Comparison of ENCODE assay signal across 8 mouse cellular contexts in the genomic region with DNA sequence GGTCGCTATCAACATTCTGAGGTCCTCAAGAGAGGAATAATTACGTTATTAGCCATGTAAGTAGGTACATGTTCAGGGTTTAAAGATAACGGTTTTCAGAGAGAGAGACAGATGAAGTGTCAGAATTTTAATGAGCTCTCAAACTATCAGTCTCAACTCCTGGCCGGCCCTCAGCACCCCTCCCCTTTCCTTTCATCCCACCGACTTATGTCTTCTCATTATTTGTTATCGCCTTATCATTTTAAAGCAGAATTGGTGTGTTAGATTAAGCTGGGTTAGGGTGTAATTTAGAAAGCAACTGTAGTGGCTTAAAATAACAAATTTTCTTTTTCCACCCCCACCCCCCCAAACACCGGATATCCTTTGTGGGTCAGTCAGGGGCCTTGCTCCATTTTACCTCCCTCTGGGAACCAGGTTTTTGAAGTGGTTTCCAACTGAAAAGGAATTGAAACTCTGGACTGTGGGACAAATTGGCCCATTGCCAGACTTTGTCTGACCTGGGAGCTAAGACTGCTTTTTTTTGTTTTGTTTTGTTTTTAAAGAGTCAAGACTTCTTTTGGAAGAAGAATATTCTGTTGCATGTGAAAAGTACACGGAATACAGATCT.
A peak's percentile ranks its signal among the peaks of the same experiment; 100 is the strongest.
DNase-seq lines count a peak whose midpoint lies in the region; ATAC-seq and TF ChIP-seq lines count a peak whose summit lies in the region.

No protein-coding gene starts in this region.

- H3K36me3 ChIP-seq in heart, embryonic 12.5 days: no peaks in the 10 kb centered on the region
- no peaks in the 10 kb centered on the region for H3K36me3 ChIP-seq in liver, embryonic 11.5 days (ENCODE audit: control insufficient read depth, insufficient read depth, low read length)
- H3K36me3 ChIP-seq in hindbrain, embryonic 10.5 days: no peaks in the 10 kb centered on the region
- no peaks in the 10 kb centered on the region for H3K36me3 ChIP-seq in midbrain, embryonic 11.5 days (ENCODE audit: control insufficient read depth, insufficient read depth, low read length)

- no peak overlapping the region for H3K9ac ChIP-seq in heart, embryonic 12.5 days
- H3K9ac ChIP-seq in liver, embryonic 11.5 days (ENCODE audit: low read depth, low read length): no peak overlapping the region
- no peak overlapping the region for H3K9ac ChIP-seq in midbrain, embryonic 11.5 days (ENCODE audit: low read length)

- no peaks in the 10 kb centered on the region for H3K9me3 ChIP-seq in heart, embryonic 12.5 days (replicated peaks)
- no peaks in the 10 kb centered on the region for H3K9me3 ChIP-seq in liver, embryonic 11.5 days (ENCODE audit: control insufficient read depth, low read length)
- H3K9me3 ChIP-seq in hindbrain, embryonic 10.5 days: no peaks in the 10 kb centered on the region
- no peaks in the 10 kb centered on the region for H3K9me3 ChIP-seq in midbrain, embryonic 11.5 days (ENCODE audit: control insufficient read depth, low read length)

- no peak for TF ChIP-seq POLR2A in brain, embryonic 14.5 days (IDR thresholded peaks at IDR 0.05; ENCODE audit: borderline replicate concordance, extremely low read depth, insufficient read depth, insufficient read length, poor library complexity, severe bottlenecking)

- no peak for DNase-seq in left cerebral cortex, adult 2 months (ENCODE audit: extremely low spot score in 1 of 2, low spot score in 2 of 2)
- DNase-seq in left cerebral cortex, postnatal 4 days: no peak
- peak; percentile 62 for DNase-seq in brain, embryonic 14.5 days (ENCODE audit: low read depth)
- no peak for DNase-seq in liver, embryonic 11.5 days (ENCODE audit: low spot score)
- no peak for DNase-seq in hindbrain, embryonic 10.5 days (ENCODE audit: low spot score)
- DNase-seq in urinary bladder, postnatal 25 days (ENCODE audit: low spot score): no peak
- no peak for DNase-seq in midbrain, embryonic 11.5 days (ENCODE audit: low spot score, missing footprints)

- peak overlapping the region; percentile 80 for H3K27ac ChIP-seq in left cerebral cortex, adult 2 months
- H3K27ac ChIP-seq in heart, embryonic 12.5 days (ENCODE audit: poor library complexity, severe bottlenecking): peak overlapping the region; percentile 70
- no peak overlapping the region for H3K27ac ChIP-seq in liver, embryonic 11.5 days (ENCODE audit: low read depth, low read length)
- H3K27ac ChIP-seq in hindbrain, embryonic 10.5 days: no peak overlapping the region
- H3K27ac ChIP-seq in midbrain, embryonic 11.5 days (ENCODE audit: low read depth, low read length): no peak overlapping the region

- ATAC-seq in heart, embryonic 12.5 days (ENCODE audit: insufficient number of reproducible peaks, low FRiP score): peak; percentile 51; the same call in 1 of the 2 replicates
- ATAC-seq in liver, embryonic 11.5 days (replicated peaks; ENCODE audit: low FRiP score): peak; percentile 31; the same call in 1 of the 2 replicates
- ATAC-seq in midbrain, embryonic 11.5 days (ENCODE audit: low FRiP score): no peak

- peaks cover 20% of the 10 kb centered on the region for H3K4me1 ChIP-seq in heart, embryonic 12.5 days (replicated peaks)
- H3K4me1 ChIP-seq in liver, embryonic 11.5 days (replicated peaks; ENCODE audit: control insufficient read depth, insufficient read depth, low read length): no peaks in the 10 kb centered on the region; the same call in 1 of the 2 replicates
- 0 out of 2 replicates have a peak, but pooled peaks cover 5% of the 10 kb centered on the region for H3K4me1 ChIP-seq in hindbrain, embryonic 10.5 days (replicated peaks)
- no peaks in the 10 kb centered on the region for H3K4me1 ChIP-seq in midbrain, embryonic 11.5 days (ENCODE audit: control insufficient read depth, insufficient read depth, low read length)

- 0 out of 2 replicates have a peak overlapping the region, but pooled peaks have one; percentile 4 for H3K4me2 ChIP-seq in heart, embryonic 12.5 days
- no peak overlapping the region for H3K4me2 ChIP-seq in liver, embryonic 11.5 days
- H3K4me2 ChIP-seq in midbrain, embryonic 11.5 days: no peak overlapping the region

- WGBS in heart, embryonic 12.5 days: 26% methylated on average over 8 of the region's 8 CpGs
- WGBS in liver, embryonic 11.5 days: 43% methylated on average over 8 of the region's 8 CpGs
- WGBS in hindbrain, embryonic 10.5 days: 73% methylated on average over 8 of the region's 8 CpGs
- WGBS in midbrain, embryonic 11.5 days: 76% methylated on average over 8 of the region's 8 CpGs

- no peak overlapping the region; the same call in 1 of the 2 replicates for H3K4me3 ChIP-seq in left cerebral cortex, adult 2 months
- no peak overlapping the region for H3K4me3 ChIP-seq in heart, embryonic 12.5 days
- no peak overlapping the region for H3K4me3 ChIP-seq in liver, embryonic 11.5 days (ENCODE audit: low read depth, low read length)
- H3K4me3 ChIP-seq in hindbrain, embryonic 10.5 days: no peak overlapping the region
- no peak overlapping the region for H3K4me3 ChIP-seq in midbrain, embryonic 11.5 days (ENCODE audit: low read depth, low read length)

- no peaks in the 10 kb centered on the region for H3K27me3 ChIP-seq in heart, embryonic 12.5 days (replicated peaks)
- H3K27me3 ChIP-seq in liver, embryonic 11.5 days (replicated peaks; ENCODE audit: control insufficient read depth, insufficient read depth, low read length): no peaks in the 10 kb centered on the region
- no peaks in the 10 kb centered on the region for H3K27me3 ChIP-seq in hindbrain, embryonic 10.5 days (ENCODE audit: insufficient read depth, poor library complexity, severe bottlenecking)
- no peaks in the 10 kb centered on the region for H3K27me3 ChIP-seq in midbrain, embryonic 11.5 days (ENCODE audit: control insufficient read depth, insufficient read depth, low read length)

- no peak for TF ChIP-seq CTCF in left cerebral cortex, adult 2 months (IDR thresholded peaks at IDR 0.05)
- TF ChIP-seq CTCF in brain, embryonic 14.5 days (IDR thresholded peaks at IDR 0.05; ENCODE audit: borderline replicate concordance, extremely low read depth, insufficient read depth, insufficient read length): no peak

- intact Hi-C loops in left cerebral cortex, adult 2 months (cut with DNase I): loop anchor here (2.0 kb wide), 1 partner anchor 73 kb away; the partner anchor contains the start of gene Ppp1r12a
- intact Hi-C loops in left cerebral cortex, postnatal 4 days (cut with DNase I): no loop called here

Comparison
In these comparisons a context has a peak if more than half of its experiments do, and no peak if none do; other contexts are left out.
1. H3K27ac ChIP-seq: peak in left cerebral cortex, adult 2 months (single experiment) and heart, embryonic 12.5 days (single experiment); none in liver, embryonic 11.5 days (single experiment), hindbrain, embryonic 10.5 days (single experiment) and midbrain, embryonic 11.5 days (single experiment).